Mouse (Mus musculus) retina, adult 2 months (tissue): ENCODE data around the gene Pcp4l1.
"Not testable (repeated sequence)": the region's sequence is repeated elsewhere in the genome, so short reads cannot be mapped to it uniquely, and the experiment has no call there.

ENCODE experiments used
- DNase-seq: peaks from one replicate; pipeline ENCODE4 v3.0.0-alpha.2; 2012; ENCODE audit warnings: low read depth, low spot score

Gene Pcp4l1

GRCm38 (mm10) chr1:171137486-171138155 is 58.4 kb downstream of the Pcp4l1 start:
- DNase-seq, result not testable (repeated sequence)

GRCm38 (mm10) chr1:171135600-171135999 is 60.5 kb downstream of the Pcp4l1 start:
- DNase-seq, result no peak

- no peak for DNase-seq
Observed at GRCm38 (mm10) chr1:171130971-171131370, 65.1 kb downstream of the Pcp4l1 start.

- no peak for DNase-seq
Observed at GRCm38 (mm10) chr1:171129251-171129650, 66.8 kb downstream of the Pcp4l1 start.

- no peak for DNase-seq
Observed at GRCm38 (mm10) chr1:171124398-171124797, 71.7 kb downstream of the Pcp4l1 start.
